Mouse (Mus musculus) ZHBTc4 (cell line): Measurements from ENCODE around the gene AC109138.7.

Experiments
- DNase-seq: peaks from one replicate; pipeline ENCODE4 v3.0.0-alpha.2; 2011; ENCODE audit warnings: low read depth, low spot score

AC109138.7 gene

DNA sequence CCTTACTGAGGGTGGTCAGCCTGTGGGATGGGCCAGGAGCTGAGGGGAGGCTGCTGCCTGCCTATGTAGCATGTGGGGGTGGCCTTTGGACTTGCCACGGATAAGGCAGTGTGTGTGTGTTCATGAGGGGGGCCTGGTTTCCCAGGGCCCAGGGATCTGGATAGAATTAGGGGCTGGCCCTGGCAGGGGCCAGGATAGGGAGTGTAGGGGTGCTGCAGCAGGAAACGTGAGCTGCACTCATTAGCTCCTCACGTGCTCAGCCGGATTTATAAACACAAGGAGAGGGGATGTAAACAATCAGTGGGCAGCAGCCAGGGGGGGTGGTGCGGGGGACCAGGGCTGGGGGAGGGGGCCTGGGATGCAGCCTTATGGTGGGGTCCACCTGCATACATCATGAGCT is 3.0 kb downstream of the AC109138.7 start:
- DNase-seq: no peak

DNA sequence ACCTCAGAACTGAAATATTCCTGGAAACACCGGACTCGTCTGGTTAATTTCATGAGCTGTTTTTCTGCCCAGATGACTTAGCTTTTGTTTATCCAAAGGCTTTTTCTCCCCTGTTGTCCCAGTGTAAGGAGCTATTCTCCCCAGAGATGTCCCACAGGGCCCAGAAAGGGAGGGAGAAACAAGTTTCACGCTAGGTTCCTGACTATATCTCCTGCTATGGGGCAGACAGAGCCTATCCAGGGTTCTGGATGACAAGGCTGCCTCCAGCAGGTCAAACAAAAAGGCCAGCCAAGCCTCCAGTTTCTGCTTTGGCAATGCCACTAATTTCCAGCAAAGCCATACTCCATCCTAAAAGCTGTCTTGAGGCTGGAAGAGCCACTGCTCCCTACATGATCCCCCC is 3.7 kb downstream of the AC109138.7 start:
- DNase-seq: no peak

DNA sequence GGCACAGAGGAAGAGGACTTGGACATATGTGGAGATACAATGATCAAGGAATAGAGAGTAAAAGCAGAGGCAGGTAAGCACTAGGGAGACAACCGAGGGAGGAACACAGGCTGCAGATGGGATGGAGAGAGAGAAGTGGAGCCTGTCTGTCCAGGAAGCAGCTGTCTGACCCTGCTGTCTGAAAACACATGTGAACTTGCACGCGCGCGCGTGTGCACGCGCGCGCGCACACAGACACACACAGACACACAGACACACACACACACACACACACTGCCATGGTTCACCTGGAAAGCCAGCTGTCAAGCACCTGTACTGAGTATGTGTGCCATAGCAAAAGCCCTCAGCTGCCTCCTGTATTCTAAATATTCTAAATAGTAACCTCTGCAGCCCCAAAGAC is 4.1 kb downstream of the AC109138.7 start:
- DNase-seq: no peak

DNA sequence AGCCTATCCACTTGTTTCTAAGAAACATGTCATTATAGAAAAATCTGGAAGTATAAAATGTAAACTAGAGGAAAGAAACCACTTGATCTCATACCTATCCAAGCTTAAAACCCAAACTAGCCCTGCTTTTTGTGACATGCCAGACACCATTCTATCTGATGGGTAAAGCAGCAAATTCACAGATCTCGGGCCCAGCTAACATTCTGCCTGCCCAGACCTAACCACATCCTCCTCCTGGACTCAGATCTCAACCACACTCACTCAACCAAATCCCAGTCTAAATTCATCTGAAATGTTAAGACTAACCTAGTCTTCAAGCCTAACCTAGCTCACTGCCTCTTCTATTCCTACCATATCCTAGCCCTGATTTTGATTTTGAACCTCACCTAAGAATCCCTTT is 4.6 kb downstream of the AC109138.7 start:
- no peak for DNase-seq

DNA sequence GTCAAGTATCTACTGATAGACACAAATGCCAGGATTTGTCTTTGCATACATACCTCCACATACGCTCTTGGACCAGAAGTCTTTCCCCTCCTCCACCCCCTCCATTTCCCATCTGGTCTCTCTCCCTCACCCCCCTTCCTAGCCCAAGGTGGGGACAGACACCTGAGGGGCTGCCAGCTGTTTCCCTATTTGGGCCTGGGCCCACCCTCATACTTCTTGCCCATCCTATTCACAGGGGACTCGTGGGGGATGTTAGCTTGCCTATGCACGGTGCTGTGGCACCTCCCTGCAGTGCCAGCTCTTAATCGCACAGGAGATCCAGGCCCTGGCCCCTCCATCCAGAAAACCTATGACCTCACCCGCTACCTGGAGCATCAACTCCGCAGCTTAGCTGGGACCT is 5.8 kb downstream of the AC109138.7 start:
- no peak for DNase-seq

DNA sequence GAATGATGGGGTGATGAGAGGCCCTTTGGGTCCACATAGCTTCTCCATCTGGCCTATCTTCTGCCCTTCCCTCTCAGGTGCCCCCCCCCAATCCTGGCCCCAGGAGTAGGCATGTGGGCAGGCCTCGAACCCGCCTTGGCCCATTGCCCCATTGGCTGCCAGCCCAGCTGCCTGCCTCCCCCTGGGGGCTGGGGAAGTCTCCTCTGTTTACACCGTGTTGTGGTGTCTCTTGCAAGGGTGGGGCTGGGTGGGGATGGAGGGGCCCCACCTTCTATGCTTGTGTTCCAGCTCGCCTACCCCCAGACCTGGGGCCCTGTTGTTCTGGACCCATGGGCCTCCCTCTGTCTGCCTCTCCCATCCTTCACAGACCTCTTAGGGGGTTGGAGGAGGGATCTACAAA is 6.3 kb downstream of the AC109138.7 start:
- no peak for DNase-seq

DNA sequence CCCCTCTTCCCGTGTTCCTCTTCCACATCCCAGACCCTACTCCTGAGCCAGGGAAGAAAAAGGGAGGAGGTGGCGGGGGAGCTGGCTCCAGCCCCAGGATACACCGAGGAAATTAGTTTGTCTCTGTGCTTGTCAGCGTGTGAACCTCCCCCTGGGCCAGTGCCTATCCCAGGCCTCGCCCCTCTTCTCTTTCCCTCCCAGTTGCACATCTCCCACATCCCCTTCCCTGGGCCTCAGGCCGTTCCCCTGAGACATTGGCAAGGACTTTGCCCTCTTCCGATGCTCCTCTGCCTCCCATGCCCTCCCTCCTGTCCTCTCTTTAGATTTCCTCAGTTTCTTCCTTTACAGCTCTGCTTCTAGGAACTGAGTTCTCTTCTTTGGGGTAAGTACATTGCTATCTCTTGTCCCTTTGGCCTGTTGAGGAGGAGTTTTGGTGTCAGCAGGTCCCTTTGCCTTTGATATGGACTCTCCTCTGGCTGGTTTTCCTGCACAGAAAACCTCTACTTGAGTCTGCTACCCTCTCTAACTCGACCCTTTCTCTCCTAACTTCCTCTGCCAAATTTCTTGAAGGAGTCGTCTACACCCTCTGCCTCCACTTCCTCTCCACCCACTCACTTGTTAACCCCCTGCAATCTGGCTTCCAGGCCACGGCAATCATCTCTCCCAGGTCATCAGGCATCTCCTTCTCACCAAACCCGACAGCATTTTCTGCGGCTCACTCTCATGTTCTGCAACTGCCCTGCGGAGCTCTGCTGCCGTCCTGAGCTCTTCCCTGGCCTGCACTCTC is 7.0 kb downstream of the AC109138.7 start:
- no peak for DNase-seq

DNA sequence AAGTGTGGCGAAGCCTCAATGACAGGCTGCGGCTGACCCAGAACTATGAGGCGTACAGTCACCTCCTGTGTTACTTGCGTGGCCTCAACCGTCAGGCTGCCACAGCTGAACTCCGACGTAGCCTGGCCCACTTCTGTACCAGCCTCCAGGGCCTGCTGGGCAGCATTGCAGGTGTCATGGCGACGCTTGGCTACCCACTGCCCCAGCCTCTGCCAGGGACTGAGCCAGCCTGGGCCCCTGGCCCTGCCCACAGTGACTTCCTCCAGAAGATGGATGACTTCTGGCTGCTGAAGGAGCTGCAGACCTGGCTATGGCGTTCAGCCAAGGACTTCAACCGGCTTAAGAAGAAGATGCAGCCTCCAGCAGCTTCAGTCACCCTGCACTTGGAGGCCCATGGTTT is 8.0 kb downstream of the AC109138.7 start:
- no peak for DNase-seq

DNA sequence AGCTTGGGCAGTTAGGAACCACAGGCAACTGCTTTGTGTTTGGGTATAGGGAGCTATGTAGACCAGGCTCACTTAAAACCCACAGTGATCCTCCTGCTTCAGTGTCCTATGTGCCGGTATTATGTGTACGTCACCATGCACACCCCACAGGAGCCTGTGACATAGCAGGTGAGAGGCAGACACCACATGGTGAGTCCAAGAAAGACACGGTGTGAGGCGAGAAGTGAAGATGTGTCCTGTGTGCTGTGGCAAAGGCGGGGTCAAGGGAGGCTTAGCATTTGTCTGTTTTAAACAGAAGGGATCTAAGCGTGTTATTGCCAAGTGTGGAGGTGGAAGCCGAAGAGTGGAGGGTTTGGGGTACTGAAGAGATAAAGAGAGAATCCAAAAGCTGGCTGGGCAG is 12.6 kb downstream of the AC109138.7 start:
- no peak for DNase-seq

DNA sequence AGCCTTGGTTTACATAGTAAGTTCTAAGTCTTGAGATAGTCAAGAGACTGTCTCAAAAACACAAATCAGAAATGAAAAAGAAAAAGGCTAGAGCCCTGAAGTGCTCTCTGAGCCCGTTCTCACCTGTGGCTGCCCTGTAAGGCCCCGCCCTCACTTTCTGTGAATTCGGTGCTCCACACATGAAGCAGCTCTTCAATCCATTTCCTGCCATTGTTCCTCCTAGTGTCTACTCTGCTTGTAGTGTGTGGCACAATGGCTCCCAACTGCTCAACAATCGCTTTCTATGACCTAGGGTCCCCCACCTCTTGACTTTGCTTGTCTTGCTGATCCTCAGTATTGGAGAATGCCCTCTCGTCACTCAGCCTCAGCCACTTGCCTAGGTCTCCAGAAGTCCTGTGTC is 13.3 kb downstream of the AC109138.7 start:
- peak; percentile 55 for DNase-seq

DNA sequence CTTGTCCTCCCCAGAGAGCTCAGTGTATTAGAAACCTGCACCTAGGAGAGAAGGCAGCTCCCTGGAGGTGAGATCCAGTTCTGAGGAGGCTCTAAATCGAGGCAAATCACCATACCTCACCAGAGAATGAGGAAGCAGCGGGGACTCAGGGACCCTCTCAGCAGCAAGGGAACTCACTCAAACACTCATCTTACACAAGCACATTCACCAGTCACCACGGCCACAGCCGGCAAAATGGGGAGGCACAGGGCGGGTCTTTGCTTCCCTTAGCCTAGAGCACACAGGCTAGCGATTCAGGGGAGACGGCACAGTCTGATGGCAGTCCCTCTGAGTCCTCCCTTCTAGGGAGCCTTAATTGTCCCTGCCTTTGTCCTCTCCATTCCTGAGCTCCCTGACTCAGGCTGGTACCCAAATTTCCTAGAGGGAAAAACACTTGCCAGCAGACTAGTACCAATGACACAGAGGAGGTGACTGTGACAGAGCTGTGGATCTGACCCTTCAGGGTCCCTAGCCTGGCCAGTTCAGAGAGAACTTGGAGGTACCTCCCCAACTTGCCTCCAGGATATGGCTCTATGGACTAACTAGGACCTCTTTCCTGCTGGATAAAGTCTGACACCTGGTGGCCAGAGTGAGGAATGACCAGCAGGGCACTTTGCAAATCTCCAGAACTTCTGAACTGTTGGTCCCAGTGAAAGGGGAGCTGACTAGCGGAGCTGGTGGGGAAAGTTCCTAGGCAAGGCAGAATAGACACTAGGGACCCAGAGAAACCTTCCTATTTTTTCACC is 13.9 kb downstream of the AC109138.7 start:
- peak; percentile 91 for DNase-seq

DNA sequence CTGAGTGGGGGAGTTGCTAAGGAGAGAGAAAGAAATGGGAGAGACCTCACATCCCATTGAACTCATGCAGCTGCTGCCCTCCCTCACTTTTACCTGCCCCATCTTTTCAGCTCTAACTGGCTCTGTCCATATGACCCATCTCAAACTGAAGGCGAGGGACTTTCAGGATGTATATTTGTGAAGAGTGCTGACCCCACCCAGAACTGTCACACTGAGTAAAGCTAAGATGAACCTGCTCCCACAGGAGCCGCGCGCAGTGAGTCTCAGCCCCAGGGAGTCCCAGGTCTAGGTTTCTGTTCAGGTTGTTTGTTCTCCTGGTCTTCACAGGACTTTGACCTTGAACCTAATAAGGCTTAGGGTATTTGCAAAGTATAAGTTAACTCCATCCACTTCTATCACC is 14.7 kb downstream of the AC109138.7 start:
- DNase-seq: no peak

DNA sequence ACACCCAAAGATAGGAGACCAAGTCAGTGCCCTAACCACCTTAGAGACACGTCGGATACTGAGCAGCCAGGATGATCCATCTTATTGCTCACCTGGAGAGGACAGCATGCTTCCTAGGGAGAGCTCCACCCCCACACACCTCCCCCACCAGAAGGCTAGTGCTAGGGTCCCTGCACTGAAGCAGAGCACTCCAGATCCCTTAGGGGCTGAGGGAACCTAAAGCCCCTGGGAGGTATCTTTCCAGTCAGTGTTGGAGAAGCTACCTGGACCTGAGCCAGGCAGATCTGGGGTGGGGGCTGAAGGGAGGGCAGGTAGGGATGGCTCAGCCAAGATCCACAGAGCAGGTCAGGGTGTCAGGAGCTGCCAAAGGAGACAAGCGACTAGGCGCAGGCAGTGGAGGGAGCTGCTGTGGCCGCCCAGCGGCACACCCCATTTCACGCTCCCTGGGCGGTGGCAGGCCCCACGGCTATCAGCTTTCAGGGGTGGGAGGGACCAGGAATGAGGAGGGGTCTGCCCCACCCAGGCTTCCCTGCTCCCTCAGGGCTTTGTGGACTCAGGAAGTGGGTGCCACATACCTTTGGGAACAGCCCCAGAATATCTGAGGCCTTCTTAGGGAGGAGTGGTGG is 15.4 kb downstream of the AC109138.7 start:
- peak; percentile 33 for DNase-seq

DNA sequence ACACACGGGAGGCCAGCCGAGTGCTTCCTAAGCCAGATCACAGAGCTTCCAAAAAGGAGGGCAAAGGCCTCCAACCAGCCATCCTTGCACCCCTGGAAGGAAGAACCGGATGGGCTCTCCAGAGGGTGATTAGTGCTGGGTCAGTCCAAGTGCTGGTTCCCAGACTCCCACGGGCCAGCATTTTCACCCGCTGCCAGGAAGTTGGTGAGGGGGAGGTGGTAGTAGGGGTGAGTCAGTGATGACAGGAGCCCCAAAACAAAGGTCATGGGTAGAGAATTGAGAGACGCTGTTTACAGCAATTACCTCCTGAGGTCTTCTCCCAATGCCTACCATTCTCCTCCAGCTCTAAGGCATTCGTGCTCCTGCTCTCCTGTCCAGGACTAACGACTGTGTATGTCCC is 16.3 kb downstream of the AC109138.7 start:
- no peak for DNase-seq

DNA sequence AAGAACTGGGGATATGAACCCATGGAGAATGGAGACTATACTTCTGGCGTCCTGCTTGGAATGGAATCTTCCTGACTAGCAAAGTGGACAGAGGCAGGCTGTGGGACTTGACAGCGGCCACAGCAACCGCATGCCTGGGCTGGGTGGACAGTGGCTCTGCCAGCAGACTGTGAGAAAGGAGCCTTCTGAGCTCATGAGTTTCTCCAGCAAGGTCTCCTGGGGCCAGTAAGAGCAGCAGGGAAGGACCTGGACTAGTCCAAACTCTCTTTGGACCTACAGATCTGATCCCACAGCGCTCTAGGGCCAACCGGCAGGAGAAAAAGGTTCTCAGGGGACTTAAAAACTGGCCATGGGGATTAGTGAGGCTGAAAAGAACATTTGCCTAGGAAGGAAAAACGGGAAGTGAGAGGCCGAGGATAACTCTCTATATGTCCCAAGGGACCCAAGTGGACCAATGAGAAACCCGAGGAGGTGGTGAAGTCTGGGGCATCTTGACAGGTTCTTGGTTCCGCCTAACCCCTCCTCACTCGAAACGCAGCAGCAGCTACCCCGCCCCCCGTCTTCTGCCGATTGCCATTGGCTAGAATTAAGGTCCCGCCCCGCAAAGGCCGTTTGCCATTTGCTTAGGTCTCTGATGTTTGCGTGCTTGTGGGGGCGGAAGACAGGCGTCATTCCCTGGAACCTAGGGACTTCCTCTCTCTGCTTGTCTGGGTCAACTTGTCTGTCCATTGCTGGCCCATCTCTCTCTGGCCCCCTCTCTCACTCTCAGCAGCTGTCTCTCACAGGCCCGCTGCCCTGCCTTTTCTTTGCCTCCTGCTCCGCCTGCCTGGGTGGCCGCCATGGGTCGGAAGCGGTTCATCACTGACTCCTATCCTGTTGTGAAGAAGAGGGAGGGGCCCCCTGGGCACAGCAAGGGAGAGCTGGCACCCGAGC is 17.4 kb downstream of the AC109138.7 start, which contains the start of gene Pold4:
Gene Pold4 (plus strand): TSS at position 647 of the 933 bp plus-strand sequence.
- peak; percentile 95 for DNase-seq

DNA sequence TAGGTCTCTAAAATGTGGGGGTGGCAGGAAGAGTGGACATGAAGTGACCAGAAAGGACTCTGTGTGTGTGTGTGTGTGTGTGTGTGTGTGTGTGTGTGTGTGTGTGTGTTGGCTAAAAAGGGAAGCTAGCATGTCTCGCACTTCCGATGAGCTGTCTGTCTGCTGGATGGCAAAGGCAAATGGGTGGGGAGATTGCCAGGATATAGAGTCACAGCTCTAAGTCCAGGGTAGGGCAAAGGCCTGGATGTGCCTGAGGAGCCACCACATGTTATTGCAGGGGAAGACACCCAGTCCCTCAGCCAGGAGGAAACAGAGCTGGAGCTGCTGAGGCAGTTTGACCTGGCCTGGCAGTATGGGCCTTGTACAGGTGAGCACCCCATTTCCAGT is 18.0 kb downstream of the AC109138.7 start:
- no peak for DNase-seq

DNA sequence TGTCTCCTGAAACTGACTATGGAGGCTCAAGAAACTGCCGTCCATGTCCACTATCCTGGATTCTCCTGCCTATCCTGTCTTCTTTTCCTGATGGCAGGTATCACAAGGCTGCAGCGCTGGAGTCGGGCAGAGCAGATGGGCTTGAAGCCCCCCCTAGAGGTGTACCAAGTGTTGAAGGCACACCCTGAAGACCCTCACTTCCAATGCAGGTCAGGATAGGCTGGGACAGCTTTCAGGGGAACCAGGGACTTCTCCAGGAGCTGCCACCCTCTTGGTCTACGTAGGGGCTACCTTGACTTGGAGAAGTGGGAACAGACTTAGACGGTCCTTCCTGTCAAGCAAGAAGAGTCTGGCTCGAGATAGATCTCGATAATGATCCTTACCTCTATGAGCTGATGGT is 18.5 kb downstream of the AC109138.7 start:
- DNase-seq: no peak

DNA sequence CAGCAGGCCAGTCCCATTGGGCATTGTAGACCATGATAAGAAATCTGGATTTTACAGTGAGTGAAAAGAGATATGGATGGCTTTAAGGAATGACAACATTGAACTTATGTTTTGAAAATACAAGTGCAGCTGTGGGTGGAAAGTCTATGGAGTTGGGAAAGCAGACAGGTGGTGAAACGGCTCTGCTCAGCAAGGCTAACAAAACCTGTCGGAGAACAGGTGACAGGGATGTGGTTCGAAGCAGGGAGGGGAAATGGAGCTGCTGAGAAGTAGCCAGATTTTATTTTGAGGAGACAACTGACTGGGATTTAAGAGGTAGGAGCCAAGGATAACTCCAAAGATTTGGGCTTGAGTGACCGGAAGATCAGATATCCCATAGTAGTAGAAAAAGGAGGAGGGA is 20.4 kb downstream of the AC109138.7 start:
- no peak for DNase-seq

DNA sequence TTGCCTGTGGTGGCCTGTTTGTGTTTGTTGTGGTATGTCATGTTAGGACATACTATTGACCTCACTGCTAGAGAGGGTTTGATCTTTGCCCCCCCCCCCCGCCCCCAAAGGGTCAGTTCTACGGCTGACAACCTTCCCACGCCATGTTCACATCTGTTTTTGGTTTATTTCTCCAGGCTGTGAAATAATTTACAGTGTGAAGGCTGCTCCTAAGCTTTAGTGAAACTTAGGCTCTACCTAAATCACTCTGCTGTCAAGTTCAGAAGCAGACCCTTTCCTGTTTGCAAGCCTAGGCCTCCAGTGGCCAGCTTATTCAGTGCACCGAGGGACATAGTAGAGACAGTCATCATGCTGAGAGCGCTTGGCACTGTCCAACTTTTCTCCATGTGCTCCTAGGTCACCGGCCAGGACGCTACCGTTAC is 26.1 kb downstream of the AC109138.7 start:
- no peak for DNase-seq

DNA sequence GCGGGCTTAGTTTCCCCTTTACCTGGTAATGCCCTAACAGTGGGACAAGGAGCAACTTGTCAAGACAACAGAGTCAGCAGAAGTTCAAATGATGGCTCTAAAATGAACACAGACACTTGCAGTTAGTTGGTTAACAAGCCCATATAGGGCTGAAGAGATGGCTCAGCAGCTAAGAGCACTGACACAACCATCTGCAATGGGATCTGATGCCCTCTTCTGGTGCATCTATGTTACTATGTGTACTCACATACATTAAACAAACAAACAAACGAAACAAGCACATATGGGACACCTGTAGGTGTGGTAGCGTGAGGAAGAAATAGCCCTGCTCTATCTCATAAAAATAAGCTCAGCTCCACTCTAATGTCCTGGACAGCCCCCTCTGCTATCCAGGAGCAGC is 28.3 kb downstream of the AC109138.7 start:
- peak; percentile 18 for DNase-seq

DNA sequence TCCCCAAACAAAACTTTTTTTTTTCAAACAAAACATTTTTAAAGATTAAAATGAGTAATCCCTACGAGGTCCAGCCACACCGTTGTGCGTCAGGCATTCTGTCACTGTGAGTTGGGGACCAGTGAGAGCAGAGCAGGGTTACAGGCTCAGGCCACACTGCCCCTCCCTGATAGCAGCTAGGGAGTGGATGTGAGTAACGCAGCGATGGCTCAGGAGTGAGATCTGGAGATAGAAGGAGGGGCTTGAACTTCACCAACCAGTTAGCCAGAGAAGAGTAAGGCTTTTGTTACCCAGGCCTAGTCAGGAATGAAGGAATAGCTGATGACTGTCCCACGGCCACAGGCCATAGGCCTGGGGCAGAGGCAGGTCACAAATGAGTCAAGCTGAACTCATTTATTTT is 30.6 kb downstream of the AC109138.7 start:
- no peak for DNase-seq
